Mouse (Mus musculus) olfactory bulb, adult 2 months (tissue): ENCODE data around the gene Eif2s2. TPM values are rescaled to one million over a fixed set of nuclear protein-coding genes. Genes with fewer than 3 reads are reported as not detected.
A peak's percentile ranks its signal among the peaks of the same experiment; 100 is the strongest.
"Not testable (repeated sequence)": the region's sequence is repeated elsewhere in the genome, so short reads cannot be mapped to it uniquely, and the experiment has no call there.

Experiments
- H3K27ac ChIP-seq: fragments of 200-500 bp; 2 replicates; pipeline ENCODE4 v1.5.1; 2012; ENCODE audit warnings: low read depth, low read length; ENCODE audit not compliant: insufficient read depth
- H3K4me1 ChIP-seq: fragments of 200-500 bp; 2 replicates; pipeline ENCODE4 v1.6.1; 2012; ENCODE audit warnings: low read length; ENCODE audit not compliant: control insufficient read depth, insufficient read depth
- H3K4me3 ChIP-seq: fragments of 200-500 bp; 2 replicates; pipeline ENCODE4 v1.5.1; 2012; ENCODE audit warnings: mild to moderate bottlenecking, low read depth, low read length, moderate library complexity; ENCODE audit not compliant: insufficient read depth
- CTCF ChIP-seq: fragments of 200-500 bp; IDR thresholded peaks from 2 replicates; pipeline ENCODE4 v1.5.1; 2012; ENCODE audit warnings: low read depth, mild to moderate bottlenecking, low read length, moderate library complexity; ENCODE audit not compliant: insufficient read depth
- POLR2A ChIP-seq: fragments of 200-500 bp; IDR thresholded peaks from 2 replicates; pipeline ENCODE4 v1.6.1; 2012; ENCODE audit warnings: mild to moderate bottlenecking, low read depth, low read length, moderate library complexity; ENCODE audit not compliant: insufficient read depth
- WGBS: fragments of 180-500 bp; shearing (Covaris S2); methylation state at CpG from one replicate; pipeline ENCODE4 v1.1.7; 2018; 5-methylcytosine and 5-hydroxymethylcytosine counted together
- polyA plus RNA-seq: library from polyadenylated mRNA; stranded (reverse); fragments of >200 nt; gene quantifications from 2 replicates; pipeline ENCODE4 v1.2.4, GENCODE M21; 2012; ENCODE audit warnings: low replicate concordance; ENCODE audit not compliant: missing spikeins, insufficient read depth, insufficient read length

The Eif2s2 gene
- polyA plus RNA-seq, 1 experiment = not detected

DNA sequence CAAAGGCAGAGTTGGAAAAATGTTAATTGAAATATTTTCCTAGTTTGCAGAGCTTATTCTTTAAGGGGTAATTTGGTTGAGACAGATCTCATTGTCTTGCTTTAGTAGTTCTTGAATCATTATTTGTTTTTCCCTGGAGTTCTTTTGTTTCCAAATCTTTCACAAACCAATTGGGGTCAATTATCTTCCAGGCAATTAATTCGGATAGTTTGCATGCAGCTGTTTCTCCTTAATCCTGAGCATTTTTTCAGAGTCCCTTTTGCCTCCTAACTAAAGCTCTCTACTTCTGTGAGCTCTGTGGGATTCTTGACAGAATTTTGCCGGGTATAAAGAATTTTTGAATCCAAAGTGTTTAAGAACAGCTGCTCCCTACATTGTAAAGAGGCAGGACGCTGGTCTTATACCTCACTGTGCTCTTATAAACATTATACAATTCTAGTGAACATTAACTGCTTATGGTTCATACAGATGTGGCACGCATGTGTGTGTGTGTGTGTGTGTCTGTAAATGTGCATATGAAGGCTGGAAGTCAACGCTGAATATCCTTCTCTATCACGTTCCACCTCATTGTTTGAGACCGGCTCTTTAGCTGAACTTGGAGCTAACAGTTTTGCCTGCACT is 32.8 kb upstream of the Eif2s2 start:
- TF ChIP-seq POLR2A = no peak
- no peak for TF ChIP-seq CTCF
- peaks cover 5% of the 10 kb centered on the region for H3K4me1 ChIP-seq
- H3K4me3 ChIP-seq = no peak overlapping the region
- peak overlapping the region; percentile 70; the same call in 1 of the 2 replicates for H3K27ac ChIP-seq
- 21% methylated on average over 7 of the region's 7 CpGs for WGBS

DNA sequence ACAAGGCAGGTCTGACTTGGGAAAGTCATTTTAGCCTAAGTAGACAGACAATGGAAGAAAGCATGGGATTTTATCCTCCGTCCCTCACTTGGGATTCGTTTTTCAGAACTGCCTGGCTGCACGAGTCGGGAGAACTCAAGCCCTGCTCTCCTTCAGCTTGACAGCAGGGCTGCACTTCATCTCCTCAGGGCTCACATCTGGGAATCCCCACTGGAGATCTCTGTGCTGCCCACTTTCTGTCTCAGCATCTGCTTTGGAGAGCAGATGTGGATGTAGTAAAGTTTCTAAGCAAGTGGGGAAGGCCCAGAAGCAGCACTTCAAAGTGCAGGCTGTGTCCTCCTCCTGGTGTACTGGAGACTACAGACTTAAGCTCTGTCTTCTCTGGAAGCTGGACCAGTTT is 29.4 kb upstream of the Eif2s2 start:
- H3K4me3 ChIP-seq, H3K4me1 ChIP-seq: not testable (repeated sequence)
- no CpG with 5 or more reads among the region's 4 CpGs for WGBS

DNA sequence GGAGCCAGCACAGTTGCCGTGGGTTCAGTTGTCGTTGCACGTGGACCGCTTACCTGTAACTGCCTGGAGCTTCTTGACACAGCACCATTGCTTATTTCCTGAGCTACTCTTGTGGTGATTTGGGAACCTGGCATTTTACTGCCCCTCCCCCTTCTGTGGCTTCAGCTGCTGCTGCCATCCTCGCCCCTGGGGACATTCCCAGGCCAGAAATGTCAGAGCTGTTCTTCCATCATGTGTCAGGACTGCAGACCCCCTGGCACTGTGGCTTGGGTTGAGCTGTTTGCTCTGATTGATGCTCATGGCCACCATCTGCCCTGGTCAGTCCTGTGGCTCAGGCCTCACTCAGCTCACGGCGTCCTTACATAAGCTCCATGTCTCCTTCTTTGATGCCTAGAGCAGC is 28.2 kb upstream of the Eif2s2 start:
- no peak for TF ChIP-seq CTCF
- no peak for TF ChIP-seq POLR2A
- Histone ChIP-seq H3K4me1 (peaks cover 2% of the 10 kb centered on the region), H3K27ac (no peak overlapping the region), H3K4me3 (no peak overlapping the region)
- 94% methylated on average over 7 of the region's 7 CpGs for WGBS

More for the DNA sequence above, 29.4 kb upstream of the Eif2s2 start:
- H3K27ac ChIP-seq = not testable (repeated sequence)

DNA sequence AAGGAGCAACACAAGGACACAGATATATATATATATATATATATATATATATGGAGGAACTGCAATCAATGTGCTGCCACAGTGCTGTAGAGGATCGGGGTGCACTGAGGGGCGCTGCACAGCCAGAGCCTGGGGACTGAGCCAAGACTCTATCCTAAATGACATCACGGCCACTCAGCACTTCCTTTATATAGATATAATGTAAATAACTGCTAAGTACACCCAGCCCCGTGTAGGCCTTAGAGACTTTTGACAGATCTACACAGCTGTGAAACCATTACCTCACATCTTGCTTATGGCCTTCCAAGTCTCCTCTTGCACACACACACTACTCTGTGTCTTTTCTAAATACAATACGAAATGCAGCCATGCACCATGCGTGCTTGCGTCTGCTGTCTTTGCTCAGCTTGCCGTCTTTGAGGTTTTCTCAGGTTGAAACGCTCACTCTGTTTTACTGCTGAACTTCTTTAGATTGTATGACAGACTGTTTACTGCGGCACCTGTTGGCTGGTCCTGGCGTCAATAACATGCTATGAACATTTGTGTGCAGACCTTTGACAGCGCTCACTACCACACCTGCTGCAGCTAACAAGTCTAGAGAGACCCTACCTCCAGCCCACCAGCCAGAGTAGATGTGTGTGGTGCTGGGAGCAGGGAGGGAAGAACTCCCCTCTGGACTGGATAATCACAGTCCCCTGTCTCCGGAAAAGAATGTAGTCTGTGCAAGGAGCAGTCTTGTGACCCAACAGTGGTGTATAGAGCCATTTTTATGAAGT is 25.3 kb upstream of the Eif2s2 start:
- no peak for TF ChIP-seq CTCF
- TF ChIP-seq POLR2A = no peak
- Histone ChIP-seq H3K4me1 (no peaks in the 10 kb centered on the region), H3K27ac (no peak overlapping the region), H3K4me3 (no peak overlapping the region)
- 83% methylated on average over 13 of the region's 13 CpGs for WGBS

DNA sequence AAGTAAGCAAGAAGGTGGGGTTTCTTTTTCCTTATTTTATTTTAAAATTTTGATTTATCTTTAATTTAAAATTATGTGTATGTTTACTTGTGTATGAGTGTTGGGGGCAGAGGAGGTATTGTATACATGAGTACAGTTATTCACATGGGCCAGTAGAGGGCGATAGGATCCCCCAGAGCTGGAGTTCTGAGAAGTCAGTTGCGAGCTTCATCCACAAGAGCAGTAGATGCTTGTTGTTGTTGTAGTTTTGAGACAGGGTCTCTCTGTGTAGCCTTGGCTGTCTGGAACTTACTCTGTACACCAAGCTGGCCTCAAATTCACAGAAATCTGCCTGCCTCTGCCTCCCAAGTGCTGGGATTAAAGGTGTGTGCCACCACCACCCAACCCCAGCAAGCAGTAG is 23.8 kb upstream of the Eif2s2 start:
- TF ChIP-seq POLR2A (no peak), CTCF (no peak)
- 14% methylated on average over 2 of the region's 2 CpGs for WGBS
- no peak overlapping the region for H3K4me3 ChIP-seq
- H3K27ac ChIP-seq = no peak overlapping the region
- H3K4me1 ChIP-seq = no peaks in the 10 kb centered on the region

DNA sequence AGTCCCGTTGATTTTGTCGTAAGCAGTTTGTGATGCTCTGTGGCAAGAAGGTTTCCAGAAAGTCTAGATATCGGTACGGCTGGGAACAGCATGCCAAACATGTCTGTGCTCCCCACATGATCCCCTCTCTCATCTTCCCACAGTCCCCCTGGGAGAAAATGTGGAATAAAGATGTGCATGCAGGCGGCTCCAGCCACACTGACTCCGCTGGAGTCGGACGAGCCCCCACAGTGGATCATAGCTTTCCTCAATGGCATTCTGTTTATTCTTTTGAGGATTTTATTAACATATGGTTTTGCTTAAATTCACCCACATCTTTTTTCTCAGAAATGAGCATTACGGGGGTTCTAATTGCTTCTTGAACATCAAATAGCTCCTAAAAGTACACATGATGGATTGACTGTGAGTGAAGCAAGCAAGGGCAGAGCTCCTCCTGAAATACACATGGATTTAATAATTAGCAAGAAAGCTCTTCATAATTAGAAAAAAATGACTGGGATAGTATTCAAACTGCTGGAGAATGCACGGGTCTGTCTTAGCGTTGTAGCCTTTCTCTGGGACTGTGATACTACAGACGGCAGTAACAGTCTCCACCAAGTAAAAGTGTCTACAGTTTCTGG is 23.3 kb upstream of the Eif2s2 start:
- TF ChIP-seq POLR2A = no peak
- no peak for TF ChIP-seq CTCF
- Histone ChIP-seq H3K4me3 (no peak overlapping the region), H3K27ac (no peak overlapping the region), H3K4me1 (no peaks in the 10 kb centered on the region)
- WGBS = 88% methylated on average over 12 of the region's 12 CpGs

DNA sequence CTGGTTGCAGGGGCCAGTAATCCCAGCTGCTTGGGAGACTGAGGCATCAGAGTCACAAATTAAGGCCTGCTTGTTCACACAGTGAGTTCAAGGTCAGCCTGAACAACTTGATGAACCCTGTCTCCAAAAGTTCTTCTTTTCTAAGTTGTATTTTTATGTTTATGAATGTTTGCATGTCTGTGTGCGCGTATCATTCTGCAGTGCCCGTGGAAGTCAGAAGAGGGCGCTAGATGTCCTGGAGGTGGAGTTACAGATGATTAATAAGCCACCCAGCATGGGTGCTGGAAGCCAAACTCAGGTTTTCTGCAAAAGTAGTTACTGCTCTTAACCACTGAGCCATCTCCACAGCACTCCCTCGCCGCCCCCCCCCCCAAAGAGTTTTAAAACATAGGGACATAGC is 17.1 kb upstream of the Eif2s2 start:
- Histone ChIP-seq H3K4me3 (no peak overlapping the region), H3K27ac (no peak overlapping the region), H3K4me1 (no peaks in the 10 kb centered on the region)
- WGBS = 81% methylated on average over 6 of the region's 6 CpGs
- TF ChIP-seq POLR2A = no peak
- no peak for TF ChIP-seq CTCF

DNA sequence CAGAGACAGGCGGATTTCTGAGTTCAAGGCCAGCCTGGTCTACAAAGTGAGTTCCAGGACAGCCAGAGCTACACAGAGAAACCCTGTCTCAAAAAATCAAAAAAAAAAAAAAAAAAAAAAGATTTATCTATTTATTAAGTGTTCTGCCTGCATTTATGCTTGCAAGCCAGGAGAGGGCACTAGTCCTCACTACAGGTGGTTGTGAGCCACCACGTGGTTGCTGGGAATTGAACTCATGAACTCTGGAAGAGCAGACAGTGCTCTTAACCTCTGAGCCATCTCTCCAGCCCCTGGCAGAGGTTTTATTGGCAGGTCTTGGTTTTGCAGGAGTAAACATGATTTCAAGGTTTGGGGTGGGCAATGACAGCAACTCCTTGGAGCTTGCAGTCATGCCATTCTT is 15.5 kb upstream of the Eif2s2 start:
- H3K4me3 ChIP-seq, H3K4me1 ChIP-seq, H3K27ac ChIP-seq: not testable (repeated sequence)
- WGBS = 60% methylated on average over 2 of the region's 2 CpGs

DNA sequence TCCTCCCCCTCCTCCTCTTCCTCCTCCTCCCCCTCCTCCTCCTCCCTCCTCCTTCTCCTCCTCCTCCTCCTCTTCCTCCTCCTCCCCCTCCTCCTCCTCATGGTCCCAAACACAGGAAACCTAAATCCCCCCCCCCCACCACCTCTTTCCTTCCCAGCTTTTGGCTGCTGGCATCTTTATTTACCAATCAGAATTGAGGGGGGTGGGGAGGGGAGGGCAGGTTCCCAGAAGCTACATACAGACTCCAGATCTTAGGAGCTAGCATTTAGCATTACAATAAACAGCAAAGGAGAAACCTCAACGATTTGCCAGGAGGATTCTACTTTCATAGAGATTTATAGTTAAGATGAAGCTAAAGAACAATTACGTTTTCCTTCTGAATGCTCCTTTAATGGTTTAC is 13.1 kb upstream of the Eif2s2 start:
- 56% methylated on average over 2 of the region's 2 CpGs for WGBS
- TF ChIP-seq POLR2A (no peak), CTCF (no peak)

DNA sequence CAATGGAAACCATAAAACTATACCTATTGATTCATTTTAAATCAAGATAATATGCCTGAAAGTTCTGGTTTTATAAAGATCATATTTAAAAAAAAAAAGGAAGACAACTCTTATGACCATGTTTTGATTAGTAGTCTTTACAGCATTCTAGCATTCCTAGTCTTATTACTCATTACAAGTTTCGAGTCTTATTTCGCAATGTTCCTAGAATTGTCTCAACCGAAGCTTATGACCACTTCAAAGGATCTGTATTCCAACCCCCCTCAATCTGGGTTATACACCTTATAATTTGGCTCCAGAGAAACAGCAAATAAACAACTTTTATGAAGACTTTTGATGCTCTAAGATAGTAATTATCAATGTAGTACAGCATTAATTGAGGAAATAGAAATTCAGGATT is 9.4 kb upstream of the Eif2s2 start:
- Histone ChIP-seq H3K4me3 (no peak overlapping the region), H3K4me1 (no peaks in the 10 kb centered on the region), H3K27ac (no peak overlapping the region)
- no peak for TF ChIP-seq CTCF
- TF ChIP-seq POLR2A = no peak
- WGBS = 79% methylated on average over 3 of the region's 3 CpGs

More for the DNA sequence above, 13.1 kb upstream of the Eif2s2 start:
- Histone ChIP-seq H3K4me3 (no peak overlapping the region), H3K27ac (no peak overlapping the region), H3K4me1 (no peaks in the 10 kb centered on the region)

DNA sequence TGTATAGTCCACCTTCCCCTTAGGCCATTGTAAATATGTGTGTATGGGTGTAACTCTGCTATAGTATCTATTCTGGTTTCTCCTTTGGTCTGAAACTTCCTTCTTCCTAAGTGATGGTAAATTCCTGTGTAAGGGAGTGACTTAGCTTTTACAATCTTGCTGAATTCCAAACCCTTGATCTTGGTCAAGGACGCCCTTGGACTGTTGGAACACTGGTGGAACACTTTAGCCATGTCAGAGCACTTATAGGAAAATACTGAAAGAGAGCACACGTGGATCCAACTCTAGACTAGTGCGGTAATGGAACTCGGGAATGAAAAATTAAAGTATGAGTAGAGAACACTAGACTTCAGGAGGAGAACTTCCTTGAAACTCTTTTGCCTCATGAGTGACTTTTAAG is 6.7 kb upstream of the Eif2s2 start:
- H3K4me1 ChIP-seq, H3K27ac ChIP-seq, H3K4me3 ChIP-seq: not testable (repeated sequence)
- WGBS = 87% methylated on average over 4 of the region's 4 CpGs

DNA sequence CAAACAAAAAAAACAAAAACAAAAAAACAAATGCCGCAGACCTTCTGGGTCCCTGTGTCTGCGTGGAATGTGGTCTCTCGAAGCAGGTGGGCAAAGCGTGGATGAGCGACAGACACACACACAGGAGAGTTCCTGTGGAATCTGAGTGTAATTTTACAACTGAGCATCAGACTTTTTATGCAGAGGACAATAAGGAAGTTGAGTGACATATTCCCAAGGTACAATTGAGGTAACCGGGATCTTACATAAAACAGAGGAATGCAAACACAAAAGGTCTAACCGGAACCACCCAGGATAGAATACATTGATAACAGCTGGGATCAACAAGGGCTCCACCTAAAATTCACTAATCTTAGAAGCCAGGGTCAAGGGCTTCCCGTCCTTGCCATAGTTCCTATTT is 6.3 kb upstream of the Eif2s2 start:
- H3K27ac ChIP-seq, H3K4me3 ChIP-seq, H3K4me1 ChIP-seq: not testable (repeated sequence)
- whole genome bisulfite sequencing = 92% methylated on average over 8 of the region's 8 CpGs
